Mouse (Mus musculus) frontal cortex, adult 2 months (tissue): Measurements from ENCODE around the gene Kpna3. TPM values are rescaled to one million over a fixed set of nuclear protein-coding genes. Genes with fewer than 3 reads are reported as not detected.

Experiments
- DNase-seq, 2 experiments: peaks; one replicate each; pipeline ENCODE4 v3.0.0; 2022; ENCODE audit warnings: low spot score in 1 of 2; ENCODE audit errors: extremely low spot score in 1 of 2
- polyA plus RNA-seq: library from polyadenylated mRNA; depleted of rRNA; stranded (reverse); fragments of >200 nt; gene quantifications from 2 replicates; pipeline ENCODE4 v1.2.3, GENCODE M21; 2012; rRNA removed

The Kpna3 gene
- polyA plus RNA-seq, 1 experiment: 45.4 TPM

- peak in 1 of 2 experiments; percentile 23 for DNase-seq
Measured at GRCm38 (mm10) chr14:61327007-61327406, 112.7 kb downstream of the Kpna3 start.

- DNase-seq: no peak
Measured at GRCm38 (mm10) chr14:61322740-61323139, 116.9 kb downstream of the Kpna3 start.

GRCm38 (mm10) chr14:61321200-61321599 is 118.5 kb downstream of the Kpna3 start:
- DNase-seq: no peak

- DNase-seq: no peak
Measured at GRCm38 (mm10) chr14:61320765-61321164, 118.9 kb downstream of the Kpna3 start.

GRCm38 (mm10) chr14:61316861-61317260 is 122.8 kb downstream of the Kpna3 start:
- peak; percentile 42 to 87 for DNase-seq

Other genes starting within 250 kb of the Kpna3 start
- 0.71 and 1.4 TPM in 2 replicates for gene Sgcg, start 181.4 kb downstream of the Kpna3 start, polyA plus RNA-seq
- gene Arl11, start 130.1 kb downstream of the Kpna3 start, polyA plus RNA-seq: 0.92 and 1.2 TPM in 2 replicates
- gene Ebpl, start 79.4 kb downstream of the Kpna3 start, polyA plus RNA-seq: 4.0 TPM in 2 replicates
- 33.4 and 35.7 TPM in 2 replicates for gene Spryd7, start 117.0 kb upstream of the Kpna3 start, polyA plus RNA-seq
- gene Trim13, start 158.4 kb upstream of the Kpna3 start, polyA plus RNA-seq: 10.2 and 11.0 TPM in 2 replicates
- 0.42 and 0.58 TPM in 2 replicates for gene Kcnrg, start 167.6 kb upstream of the Kpna3 start, polyA plus RNA-seq